Mouse (Mus musculus) liver, postnatal 0 days (tissue): ENCODE data around the gene Tsc2. TPM values are rescaled to one million over a fixed set of nuclear protein-coding genes. Genes with fewer than 3 reads are reported as not detected.

Experiments used
- ATAC-seq: fragments of 200-750 bp; cut with Nextera tagmentation; 2 replicates; pipeline ENCODE4 v1.8.0; 2017; ENCODE audit warnings: mild to moderate bottlenecking, moderate library complexity
- DNase-seq: peaks from one replicate; pipeline ENCODE4 v3.0.0-alpha.2; 2016
- H3K27ac ChIP-seq: fragments of 300-500 bp; sonication (generic); 2 replicates; pipeline ENCODE4 v1.5.1; 2014; ENCODE audit warnings: antibody characterized with exemption, moderate library complexity, mild to moderate bottlenecking, low read depth
- H3K27me3 ChIP-seq: fragments of 300-500 bp; sonication (generic); 2 replicates; pipeline ENCODE4 v1.6.1; 2014; ENCODE audit warnings: low read length, control low read depth, mixed read lengths; ENCODE audit not compliant: insufficient read depth
- H3K36me3 ChIP-seq: fragments of 300-500 bp; sonication (generic); replicated peaks from 2 replicates; pipeline ENCODE4 v1.6.1; 2014; ENCODE audit warnings: mild to moderate bottlenecking, control low read depth, low read length, moderate library complexity, mixed read lengths; ENCODE audit not compliant: insufficient read depth
- H3K4me1 ChIP-seq: fragments of 300-500 bp; sonication (generic); 2 replicates; pipeline ENCODE4 v1.6.1; 2014; ENCODE audit warnings: antibody characterized with exemption, mild to moderate bottlenecking, control low read depth; ENCODE audit not compliant: insufficient read depth
- H3K4me2 ChIP-seq: fragments of 300-500 bp; sonication (generic); 2 replicates; pipeline ENCODE4 v1.6.1; 2014; ENCODE audit warnings: low read depth, mild to moderate bottlenecking, low read length, moderate library complexity, mixed read lengths
- H3K4me3 ChIP-seq: fragments of 300-500 bp; sonication (generic); 2 replicates; pipeline ENCODE4 v1.5.1; 2014; ENCODE audit warnings: low read depth, low read length
- H3K9ac ChIP-seq: fragments of 300-500 bp; sonication (generic); replicated peaks from 2 replicates; pipeline ENCODE4 v1.6.1; 2014; ENCODE audit warnings: mild to moderate bottlenecking, moderate library complexity
- H3K9me3 ChIP-seq: fragments of 300-500 bp; sonication (generic); 2 replicates; pipeline ENCODE4 v1.6.1; 2016; ENCODE audit warnings: mild to moderate bottlenecking, control low read depth, low read length, mixed read lengths
- CTCF ChIP-seq: sonication (generic); IDR thresholded peaks from 2 replicates; pipeline ENCODE4 v1.5.1; 2016; ENCODE audit warnings: antibody characterized with exemption, low read depth
- EP300 ChIP-seq: IDR thresholded peaks from 2 replicates; pipeline ENCODE4 v1.6.1; 2016; ENCODE audit warnings: antibody characterized with exemption, low read depth, mild to moderate bottlenecking
- WGBS: fragments of 180-500 bp; shearing (Covaris S2); extraction: QIAGEN DNeasy Blood & Tissue Kit; methylation state at CpG from one replicate; pipeline ENCODE4 v1.1.7; 2014; ENCODE audit not compliant: insufficient replicate concordance; 5-methylcytosine and 5-hydroxymethylcytosine counted together
- polyA plus RNA-seq: library from polyadenylated mRNA; unstranded; fragments of >200 nt; fragmentation: Nextera tagmentation; extraction: Ambion mirVana; gene quantifications from 2 replicates; pipeline ENCODE4 v1.2.1, GENCODE M21; 2015

Gene Tsc2
- polyA plus RNA-seq, 1 experiment from 2014 or later = 11.3 TPM

GRCm38 (mm10) chr17:24632813-24633449, 501 bp upstream of the Tsc2 start:
- Histone ChIP-seq H3K9me3 (no peaks in the 10 kb centered on the region), H3K27ac (peak overlapping the region; percentile 73), H3K9ac (peak overlapping the region; percentile 57), H3K4me2 (peak overlapping the region; percentile 89), H3K4me3 (peak overlapping the region; percentile 62), H3K36me3 (peaks cover 14% of the 10 kb centered on the region), H3K27me3 (no peaks in the 10 kb centered on the region), H3K4me1 (peaks cover 19% of the 10 kb centered on the region)
- TF ChIP-seq EP300 (no peak), CTCF (no peak)
- ATAC-seq (peak; percentile 49), DNase-seq (peak; percentile 47)
- 12% methylated on average over 22 of the region's 22 CpGs for WGBS

DNA sequence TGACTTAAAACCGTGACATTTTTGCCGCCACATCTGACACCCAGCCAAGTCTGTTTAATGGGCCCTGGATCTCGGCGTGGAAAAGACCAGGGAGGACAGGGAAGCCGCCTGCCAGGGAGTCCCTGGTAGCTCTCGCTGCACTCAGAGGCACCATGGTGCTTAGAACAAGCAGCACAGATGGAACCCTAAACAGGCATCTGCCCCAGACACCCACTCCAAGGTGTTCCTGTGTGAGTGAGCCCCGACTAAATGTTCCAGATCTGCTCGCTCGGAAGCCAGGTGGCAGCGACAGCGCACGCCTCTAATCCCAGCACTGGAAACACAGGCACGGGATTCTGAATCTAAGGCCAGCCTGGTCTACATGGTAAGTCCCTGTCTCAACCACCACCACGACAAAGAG, 2.4 kb downstream of the Tsc2 start:
- H3K27ac ChIP-seq = no peak overlapping the region
- peaks cover 12% of the 10 kb centered on the region for H3K4me1 ChIP-seq
- H3K9me3 ChIP-seq = no peaks in the 10 kb centered on the region
- peaks cover 30% of the 10 kb centered on the region for H3K36me3 ChIP-seq
- ATAC-seq (no peak), DNase-seq (no peak)
- TF ChIP-seq CTCF (no peak), EP300 (no peak)
- 89% methylated on average over 14 of the region's 14 CpGs for WGBS
- no peaks in the 10 kb centered on the region for H3K27me3 ChIP-seq
- no peak overlapping the region for H3K9ac ChIP-seq
- no peak overlapping the region for H3K4me2 ChIP-seq
- H3K4me3 ChIP-seq = no peak overlapping the region

- H3K4me1 ChIP-seq = peaks cover 12% of the 10 kb centered on the region
- H3K4me3 ChIP-seq = no peak overlapping the region
- no peak overlapping the region for H3K4me2 ChIP-seq
- WGBS = 29% methylated on average over 5 of the region's 5 CpGs
- no peak overlapping the region for H3K27ac ChIP-seq
- H3K36me3 ChIP-seq = peaks cover 40% of the 10 kb centered on the region
- DNase-seq (peak; percentile 88), ATAC-seq (peak; percentile 50; the same call in 1 of the 2 replicates)
- no peaks in the 10 kb centered on the region for H3K27me3 ChIP-seq
- H3K9me3 ChIP-seq = no peaks in the 10 kb centered on the region
- H3K9ac ChIP-seq = no peak overlapping the region
- TF ChIP-seq CTCF (peak; percentile 98), EP300 (no peak)
Observed at GRCm38 (mm10) chr17:24628646-24629045, 3.8 kb downstream of the Tsc2 start.

DNA sequence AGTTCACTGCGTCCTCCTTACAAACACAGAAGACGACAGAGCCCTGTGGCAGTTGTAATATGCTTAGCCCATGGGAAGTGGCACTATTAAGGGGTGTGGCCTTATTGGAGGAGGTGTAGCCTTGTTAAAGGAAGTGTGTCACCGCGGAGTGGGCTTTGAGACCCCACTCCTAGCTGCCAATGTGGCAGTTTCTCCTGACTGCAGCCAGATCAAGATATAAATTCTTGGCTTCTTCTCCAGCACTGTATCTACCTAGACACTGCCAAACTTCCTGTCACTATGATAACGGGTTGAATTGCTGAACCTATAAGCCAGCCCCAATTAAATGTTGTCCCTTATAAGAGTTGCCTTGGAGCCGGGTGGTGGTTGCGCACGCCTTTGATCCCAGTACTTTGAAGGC, 7.0 kb downstream of the Tsc2 start:
- Histone ChIP-seq H3K36me3 (peaks cover 62% of the 10 kb centered on the region), H3K4me1 (no peaks in the 10 kb centered on the region), H3K27me3 (no peaks in the 10 kb centered on the region), H3K4me3 (no peak overlapping the region), H3K9ac (no peak overlapping the region), H3K9me3 (no peaks in the 10 kb centered on the region), H3K27ac (no peak overlapping the region), H3K4me2 (no peak overlapping the region)
- TF ChIP-seq CTCF (no peak), EP300 (no peak)
- WGBS = 87% methylated on average over 8 of the region's 8 CpGs
- ATAC-seq = no peak
- no peak for DNase-seq

- DNase-seq = peak; percentile 58
- H3K4me2 ChIP-seq = no peak overlapping the region
- TF ChIP-seq EP300 (no peak), CTCF (peak; percentile 60)
Observed at GRCm38 (mm10) chr17:24617561-24618194, 14.8 kb downstream of the Tsc2 start.

GRCm38 (mm10) chr17:24610711-24611110, 21.7 kb downstream of the Tsc2 start:
- H3K9ac ChIP-seq = no peak overlapping the region
- H3K4me1 ChIP-seq = peaks cover 14% of the 10 kb centered on the region
- H3K4me3 ChIP-seq = no peak overlapping the region
- 25% methylated on average over 2 of the region's 2 CpGs for WGBS
- peak overlapping the region; percentile 34; the same call in 1 of the 2 replicates for H3K27ac ChIP-seq
- TF ChIP-seq EP300 = peak; percentile 68; the same call in 1 of the 2 replicates
- TF ChIP-seq CTCF = no peak
- ATAC-seq (peak; percentile 60), DNase-seq (no peak)
- no peaks in the 10 kb centered on the region for H3K27me3 ChIP-seq
- peaks cover 43% of the 10 kb centered on the region for H3K36me3 ChIP-seq
- H3K4me2 ChIP-seq = no peak overlapping the region
- H3K9me3 ChIP-seq = no peaks in the 10 kb centered on the region

More at GRCm38 (mm10) chr17:24617561-24618194, 14.8 kb downstream of the Tsc2 start:
- WGBS = 55% methylated on average over 14 of the region's 14 CpGs
- Histone ChIP-seq H3K4me3 (no peak overlapping the region), H3K4me1 (peaks cover 9% of the 10 kb centered on the region), H3K9ac (no peak overlapping the region), H3K9me3 (no peaks in the 10 kb centered on the region), H3K36me3 (peaks cover 51% of the 10 kb centered on the region), H3K27me3 (no peaks in the 10 kb centered on the region), H3K27ac (peak overlapping the region; percentile 60)
- ATAC-seq = peak; percentile 93
